Mouse (Mus musculus) embryonic facial prominence, embryonic 15.5 days (tissue): ENCODE data around the gene Mast4. TPM values are rescaled to one million over a fixed set of nuclear protein-coding genes. Genes with fewer than 3 reads are reported as not detected.

Experiments
- ATAC-seq: fragments of 200-750 bp; cut with Nextera tagmentation; 2 replicates; pipeline ENCODE4 v1.8.0; 2017; ENCODE audit warnings: low read depth, moderate TSS enrichment; ENCODE audit not compliant: insufficient number of reproducible peaks, low FRiP score, low TSS enrichment
- H3K27ac ChIP-seq: fragments of 300-500 bp; sonication (generic); replicated peaks from 2 replicates; pipeline ENCODE4 v1.5.1; 2015; ENCODE audit warnings: mild to moderate bottlenecking, inconsistent platforms
- H3K27me3 ChIP-seq: fragments of 300-500 bp; sonication (generic); 2 replicates; pipeline ENCODE4 v1.6.1; 2015; ENCODE audit warnings: inconsistent platforms
- H3K36me3 ChIP-seq: fragments of 300-500 bp; sonication (generic); 2 replicates; pipeline ENCODE4 v1.6.1; 2015; ENCODE audit warnings: mild to moderate bottlenecking, inconsistent platforms
- H3K4me1 ChIP-seq: fragments of 300-500 bp; sonication (generic); 2 replicates; pipeline ENCODE4 v1.6.1; 2015; ENCODE audit warnings: inconsistent platforms
- H3K4me2 ChIP-seq: fragments of 300-500 bp; sonication (generic); replicated peaks from 2 replicates; pipeline ENCODE4 v1.6.1; 2015; ENCODE audit warnings: mild to moderate bottlenecking, inconsistent platforms
- H3K4me3 ChIP-seq: fragments of 300-500 bp; sonication (generic); replicated peaks from 2 replicates; pipeline ENCODE4 v1.5.1; 2015; ENCODE audit warnings: mild to moderate bottlenecking, inconsistent platforms
- H3K9ac ChIP-seq: fragments of 300-500 bp; sonication (generic); 2 replicates; pipeline ENCODE4 v1.6.1; 2015; ENCODE audit warnings: inconsistent platforms
- H3K9me3 ChIP-seq: fragments of 300-500 bp; sonication (generic); replicated peaks from 2 replicates; pipeline ENCODE4 v1.6.1; 2016; ENCODE audit warnings: inconsistent platforms
- WGBS: fragments of 180-500 bp; shearing (Covaris S2); methylation state at CpG from one replicate; pipeline ENCODE4 v1.1.7; 2015; 5-methylcytosine and 5-hydroxymethylcytosine counted together
- polyA plus RNA-seq: library from polyadenylated mRNA; unstranded; fragments of >200 nt; fragmentation: Nextera tagmentation; extraction: Ambion mirVana; gene quantifications from 2 replicates; pipeline ENCODE4 v1.2.1, GENCODE M21; 2015

Mast4 gene
- polyA plus RNA-seq, 1 experiment from 2014 or later, result 30.2 TPM

DNA sequence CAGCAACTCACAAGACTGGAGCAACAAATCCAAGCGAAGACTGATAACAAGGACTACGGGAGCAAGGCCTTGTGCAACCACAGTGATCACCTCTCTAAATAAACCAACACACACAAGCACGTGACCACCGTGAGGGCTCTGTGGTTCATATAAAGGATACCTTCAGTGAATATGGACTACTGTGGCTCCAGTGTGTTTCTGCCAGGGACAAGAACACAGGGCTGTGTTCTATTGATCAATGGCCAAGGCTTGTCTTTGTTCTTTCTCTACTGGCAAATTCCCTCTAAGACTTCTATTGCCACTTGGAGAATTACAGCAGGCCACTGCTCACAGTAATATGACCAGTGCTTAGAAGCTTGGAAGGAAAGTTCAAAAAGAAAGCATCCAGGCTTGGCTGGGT is 291.3 kb downstream of the Mast4 start:
- Histone ChIP-seq H3K4me1 (no peaks in the 10 kb centered on the region), H3K9me3 (no peaks in the 10 kb centered on the region), H3K4me3 (no peak overlapping the region), H3K27ac (no peak overlapping the region), H3K27me3 (no peaks in the 10 kb centered on the region), H3K36me3 (no peaks in the 10 kb centered on the region), H3K9ac (no peak overlapping the region), H3K4me2 (no peak overlapping the region)
- no peak for ATAC-seq
- 88% methylated on average over 4 of the region's 4 CpGs for WGBS

DNA sequence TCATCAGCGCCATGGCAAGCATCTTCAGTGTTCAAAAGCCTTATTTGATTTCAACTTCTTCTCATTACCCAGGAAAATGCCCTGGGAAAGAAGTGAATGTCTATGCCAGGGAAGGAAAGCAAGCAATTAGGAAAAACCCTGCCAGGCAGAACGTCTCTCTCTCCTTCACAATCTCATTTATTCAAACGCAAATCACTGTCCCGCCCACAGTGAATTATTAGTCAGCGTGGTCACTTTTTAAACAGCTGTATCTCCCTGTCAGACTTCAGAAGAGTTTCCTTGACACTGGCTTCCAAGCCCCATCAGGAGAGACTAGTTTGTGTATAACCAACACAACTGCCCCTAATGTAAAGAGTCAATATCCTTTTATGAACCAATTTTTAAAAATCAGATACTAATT is 296.8 kb downstream of the Mast4 start:
- Histone ChIP-seq H3K9ac (no peak overlapping the region), H3K4me2 (no peak overlapping the region), H3K36me3 (no peaks in the 10 kb centered on the region), H3K9me3 (no peaks in the 10 kb centered on the region), H3K27ac (no peak overlapping the region), H3K27me3 (no peaks in the 10 kb centered on the region), H3K4me3 (no peak overlapping the region), H3K4me1 (no peaks in the 10 kb centered on the region)
- ATAC-seq, result no peak
- 68% methylated on average over 5 of the region's 5 CpGs for WGBS

- no peaks in the 10 kb centered on the region for H3K27me3 ChIP-seq
- WGBS, result 85% methylated on average over 5 of the region's 5 CpGs
- no peak overlapping the region for H3K27ac ChIP-seq
- no peak for ATAC-seq
- H3K4me2 ChIP-seq, result no peak overlapping the region
- no peaks in the 10 kb centered on the region for H3K36me3 ChIP-seq
- no peaks in the 10 kb centered on the region for H3K9me3 ChIP-seq
- H3K4me1 ChIP-seq, result peaks cover 7% of the 10 kb centered on the region; the same call in 1 of the 2 replicates
- H3K9ac ChIP-seq, result no peak overlapping the region
- H3K4me3 ChIP-seq, result no peak overlapping the region
Measured at GRCm38 (mm10) chr13:103029377-103029776, 304.9 kb downstream of the Mast4 start.

- no peak overlapping the region for H3K27ac ChIP-seq
- WGBS, result 35% methylated on average over 17 of the region's 17 CpGs
- no peaks in the 10 kb centered on the region for H3K36me3 ChIP-seq
- no peaks in the 10 kb centered on the region for H3K9me3 ChIP-seq
- no peak overlapping the region for H3K9ac ChIP-seq
- no peak overlapping the region for H3K4me2 ChIP-seq
- H3K27me3 ChIP-seq, result no peaks in the 10 kb centered on the region
- peaks cover 7% of the 10 kb centered on the region; the same call in 1 of the 2 replicates for H3K4me1 ChIP-seq
- no peak for ATAC-seq
- H3K4me3 ChIP-seq, result no peak overlapping the region
Measured at GRCm38 (mm10) chr13:103027456-103028078, 306.7 kb downstream of the Mast4 start.

GRCm38 (mm10) chr13:103025461-103025860 is 308.8 kb downstream of the Mast4 start:
- Histone ChIP-seq H3K36me3 (no peaks in the 10 kb centered on the region), H3K4me2 (no peak overlapping the region), H3K4me3 (no peak overlapping the region), H3K9ac (no peak overlapping the region), H3K4me1 (peaks cover 7% of the 10 kb centered on the region; the same call in 1 of the 2 replicates), H3K9me3 (no peaks in the 10 kb centered on the region), H3K27ac (no peak overlapping the region), H3K27me3 (no peaks in the 10 kb centered on the region)
- 47% methylated on average over 3 of the region's 3 CpGs for WGBS
- no peak for ATAC-seq

DNA sequence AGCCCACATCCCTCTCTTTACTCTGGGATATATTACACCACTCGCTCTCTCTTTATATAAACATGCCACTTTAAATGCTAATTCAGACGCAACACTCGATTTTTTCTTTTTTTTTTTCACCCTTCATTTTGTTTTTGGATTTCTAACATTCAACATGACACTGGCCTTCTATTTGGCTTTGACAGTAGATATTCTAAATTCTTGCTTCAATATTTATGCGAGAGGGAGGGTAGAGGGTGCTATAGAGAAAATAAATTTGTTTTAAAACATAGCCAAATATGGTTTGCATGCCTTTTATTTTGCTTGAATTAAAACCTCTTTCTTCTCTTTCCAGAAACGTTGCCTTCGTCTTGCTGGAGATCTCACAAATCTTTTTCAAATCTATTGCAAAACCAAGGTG is 315.8 kb downstream of the Mast4 start:
- H3K27ac ChIP-seq, result no peak overlapping the region
- no peak overlapping the region for H3K9ac ChIP-seq
- H3K4me1 ChIP-seq, result no peaks in the 10 kb centered on the region
- no peak overlapping the region for H3K4me2 ChIP-seq
- H3K9me3 ChIP-seq, result no peaks in the 10 kb centered on the region
- no peaks in the 10 kb centered on the region for H3K27me3 ChIP-seq
- 55% methylated on average over 6 of the region's 6 CpGs for WGBS
- no peak for ATAC-seq
- H3K4me3 ChIP-seq, result no peak overlapping the region
- H3K36me3 ChIP-seq, result no peaks in the 10 kb centered on the region

GRCm38 (mm10) chr13:103017661-103018060 is 316.6 kb downstream of the Mast4 start:
- ATAC-seq, result no peak

GRCm38 (mm10) chr13:103015131-103015750 is 319.1 kb downstream of the Mast4 start:
- Histone ChIP-seq H3K4me3 (no peak overlapping the region), H3K4me1 (no peaks in the 10 kb centered on the region), H3K9ac (no peak overlapping the region), H3K36me3 (no peaks in the 10 kb centered on the region), H3K27me3 (no peaks in the 10 kb centered on the region), H3K9me3 (no peaks in the 10 kb centered on the region), H3K27ac (no peak overlapping the region), H3K4me2 (no peak overlapping the region)
- ATAC-seq, result no peak
- WGBS, result 85% methylated on average over 3 of the region's 3 CpGs

More at GRCm38 (mm10) chr13:103017661-103018060, 316.6 kb downstream of the Mast4 start:
- Histone ChIP-seq H3K4me3 (no peak overlapping the region), H3K9me3 (no peaks in the 10 kb centered on the region), H3K4me1 (no peaks in the 10 kb centered on the region), H3K27me3 (no peaks in the 10 kb centered on the region), H3K36me3 (no peaks in the 10 kb centered on the region), H3K4me2 (no peak overlapping the region), H3K27ac (no peak overlapping the region), H3K9ac (no peak overlapping the region)
- 83% methylated on average over 3 of the region's 3 CpGs for WGBS

GRCm38 (mm10) chr13:103014631-103015030 is 319.7 kb downstream of the Mast4 start:
- H3K27me3 ChIP-seq, result no peaks in the 10 kb centered on the region
- no peaks in the 10 kb centered on the region for H3K4me1 ChIP-seq
- H3K36me3 ChIP-seq, result no peaks in the 10 kb centered on the region
- H3K9ac ChIP-seq, result no peak overlapping the region
- no peak overlapping the region for H3K4me3 ChIP-seq
- ATAC-seq, result no peak
- H3K4me2 ChIP-seq, result no peak overlapping the region
- no peak overlapping the region for H3K27ac ChIP-seq
- no peaks in the 10 kb centered on the region for H3K9me3 ChIP-seq
- WGBS, result 76% methylated on average over 6 of the region's 6 CpGs

DNA sequence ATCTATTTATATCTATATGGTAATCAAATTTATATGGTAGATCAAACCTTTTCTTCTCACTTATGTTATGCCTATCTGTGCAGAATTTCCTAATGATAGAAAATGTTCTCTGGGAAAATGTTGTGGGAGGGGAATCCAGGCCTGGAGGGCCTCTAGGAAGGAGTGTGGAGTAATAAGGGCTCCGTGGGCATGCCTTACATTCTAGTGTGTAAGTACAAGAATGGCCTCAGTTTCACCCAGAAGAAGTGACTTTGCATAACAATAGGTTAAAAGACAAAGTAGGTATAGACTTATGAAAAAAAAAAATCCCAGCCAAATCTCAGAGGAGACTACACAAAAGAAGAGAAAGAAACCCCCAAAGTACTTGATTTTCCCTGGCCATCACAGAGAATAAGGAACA is 320.1 kb downstream of the Mast4 start:
- no peaks in the 10 kb centered on the region for H3K4me1 ChIP-seq
- H3K4me2 ChIP-seq, result no peak overlapping the region
- no peak for ATAC-seq
- H3K27me3 ChIP-seq, result no peaks in the 10 kb centered on the region
- H3K9me3 ChIP-seq, result no peaks in the 10 kb centered on the region
- H3K9ac ChIP-seq, result no peak overlapping the region
- no peak overlapping the region for H3K27ac ChIP-seq
- no peak overlapping the region for H3K4me3 ChIP-seq
- WGBS, result 69% methylated on average over 1 of the region's 1 CpGs
- no peaks in the 10 kb centered on the region for H3K36me3 ChIP-seq

- H3K4me3 ChIP-seq, result no peak overlapping the region
- WGBS, result 81% methylated on average over 2 of the region's 2 CpGs
- no peak overlapping the region for H3K9ac ChIP-seq
- no peak overlapping the region for H3K27ac ChIP-seq
- H3K36me3 ChIP-seq, result no peaks in the 10 kb centered on the region
- no peak for ATAC-seq
- no peaks in the 10 kb centered on the region for H3K9me3 ChIP-seq
- H3K4me2 ChIP-seq, result no peak overlapping the region
- no peaks in the 10 kb centered on the region for H3K4me1 ChIP-seq
- no peaks in the 10 kb centered on the region for H3K27me3 ChIP-seq
Measured at GRCm38 (mm10) chr13:103005227-103005626, 329.1 kb downstream of the Mast4 start.

DNA sequence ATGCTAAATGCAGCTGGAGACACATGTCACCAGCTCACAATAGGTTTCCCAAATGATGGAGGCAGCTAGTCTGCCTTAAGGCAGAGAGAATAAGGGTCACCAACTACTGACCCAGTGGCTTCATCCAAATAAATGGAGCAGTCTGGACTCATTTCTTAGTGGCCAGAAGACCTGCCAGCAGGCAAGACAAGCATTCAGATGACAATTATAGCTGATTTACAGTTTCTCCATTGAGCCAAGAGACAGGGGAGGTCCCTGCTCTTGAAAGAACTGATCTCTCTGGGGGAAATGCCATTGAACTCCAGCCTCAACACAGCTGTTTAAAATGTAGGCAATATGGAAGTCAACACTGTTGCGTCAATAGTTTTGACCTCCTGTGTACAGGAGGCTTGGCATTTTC is 332.5 kb downstream of the Mast4 start:
- no peak overlapping the region for H3K4me3 ChIP-seq
- 49% methylated on average over 1 of the region's 1 CpGs for WGBS
- H3K9ac ChIP-seq, result no peak overlapping the region
- no peaks in the 10 kb centered on the region for H3K36me3 ChIP-seq
- H3K4me1 ChIP-seq, result no peaks in the 10 kb centered on the region
- no peak for ATAC-seq
- no peaks in the 10 kb centered on the region for H3K27me3 ChIP-seq
- H3K27ac ChIP-seq, result no peak overlapping the region
- no peak overlapping the region for H3K4me2 ChIP-seq
- no peaks in the 10 kb centered on the region for H3K9me3 ChIP-seq
